Mouse (Mus musculus) small intestine, adult 2 months (tissue): ENCODE measurements around the gene Abhd14b. TPM values are rescaled to one million over a fixed set of nuclear protein-coding genes. Genes with fewer than 3 reads are reported as not detected.

Experiments used
- H3K27ac ChIP-seq: fragments of 200-500 bp; 2 replicates; pipeline ENCODE4 v1.5.1; 2012; ENCODE audit warnings: low read depth, low read length, control low read depth, inconsistent platforms; ENCODE audit not compliant: insufficient read depth
- H3K27me3 ChIP-seq: fragments of 200-500 bp; 2 replicates; pipeline ENCODE4 v1.6.1; 2012; ENCODE audit warnings: mild to moderate bottlenecking, moderate library complexity, low read length, inconsistent platforms; ENCODE audit not compliant: control insufficient read depth, insufficient read depth
- H3K36me3 ChIP-seq: fragments of 200-500 bp; 2 replicates; pipeline ENCODE4 v1.6.1; 2012; ENCODE audit warnings: mild to moderate bottlenecking, low read length, control low read depth, inconsistent platforms; ENCODE audit not compliant: control insufficient read depth, insufficient read depth
- H3K4me1 ChIP-seq: fragments of 200-500 bp; 2 replicates; pipeline ENCODE4 v1.6.1; 2012; ENCODE audit warnings: low read length, inconsistent platforms, mixed read lengths; ENCODE audit not compliant: control insufficient read depth, insufficient read depth, insufficient read length
- H3K4me3 ChIP-seq: fragments of 200-500 bp; 2 replicates; pipeline ENCODE4 v1.5.1; 2012; ENCODE audit warnings: low read depth, mild to moderate bottlenecking, control low read depth, inconsistent platforms, low read length, moderate library complexity
- CTCF ChIP-seq: fragments of 200-500 bp; IDR thresholded peaks from 2 replicates; pipeline ENCODE4 v1.5.1; 2012; ENCODE audit warnings: low read depth, mild to moderate bottlenecking, control low read depth, inconsistent platforms, low read length, moderate library complexity, mixed read lengths; ENCODE audit not compliant: insufficient replicate concordance, insufficient read length; ENCODE audit errors: extremely low read depth
- POLR2A ChIP-seq: fragments of 200-500 bp; IDR thresholded peaks from 2 replicates; pipeline ENCODE4 v1.6.1; 2012; ENCODE audit warnings: low read depth, mild to moderate bottlenecking, control low read depth, inconsistent platforms, low read length, moderate library complexity
- WGBS: fragments of 180-500 bp; shearing (Covaris S2); methylation state at CpG from one replicate; pipeline ENCODE4 v1.1.7; 2018; 5-methylcytosine and 5-hydroxymethylcytosine counted together
- polyA plus RNA-seq: library from polyadenylated mRNA; depleted of rRNA; stranded (reverse); fragments of >200 nt; gene quantifications from 2 replicates; pipeline ENCODE4 v1.2.3, GENCODE M21; 2012

Abhd14b gene
- polyA plus RNA-seq, 1 experiment = 53.1 TPM

- Histone ChIP-seq H3K36me3 (no peaks in the 10 kb centered on the region), H3K27ac (no peak overlapping the region), H3K4me1 (peaks cover 2% of the 10 kb centered on the region; the same call in 1 of the 2 replicates), H3K4me3 (no peak overlapping the region), H3K27me3 (peaks cover 12% of the 10 kb centered on the region)
- WGBS = 62% methylated on average over 6 of the region's 6 CpGs
- TF ChIP-seq CTCF = no peak
- TF ChIP-seq POLR2A = no peak
Observed at GRCm38 (mm10) chr9:106466721-106467120, 19.5 kb downstream of the Abhd14b start.

GRCm38 (mm10) chr9:106467746-106468145, 20.5 kb downstream of the Abhd14b start:
- no peak overlapping the region for H3K4me3 ChIP-seq
- H3K4me1 ChIP-seq = peaks cover 3% of the 10 kb centered on the region; the same call in 1 of the 2 replicates
- 89% methylated on average over 7 of the region's 7 CpGs for WGBS

GRCm38 (mm10) chr9:106469317-106469716, 22.1 kb downstream of the Abhd14b start:
- Histone ChIP-seq H3K36me3 (no peaks in the 10 kb centered on the region), H3K27ac (no peak overlapping the region), H3K4me1 (peaks cover 4% of the 10 kb centered on the region), H3K4me3 (no peak overlapping the region), H3K27me3 (peaks cover 8% of the 10 kb centered on the region)
- TF ChIP-seq POLR2A = no peak
- no peak for TF ChIP-seq CTCF
- 59% methylated on average over 6 of the region's 6 CpGs for WGBS

More at GRCm38 (mm10) chr9:106467746-106468145, 20.5 kb downstream of the Abhd14b start:
- Histone ChIP-seq H3K36me3 (no peaks in the 10 kb centered on the region), H3K27me3 (peaks cover 12% of the 10 kb centered on the region), H3K27ac (no peak overlapping the region)
- TF ChIP-seq CTCF (no peak), POLR2A (no peak)

GRCm38 (mm10) chr9:106469776-106470175, 22.5 kb downstream of the Abhd14b start:
- TF ChIP-seq CTCF = no peak
- TF ChIP-seq POLR2A = no peak
- no peaks in the 10 kb centered on the region for H3K36me3 ChIP-seq
- no peak overlapping the region for H3K4me3 ChIP-seq
- H3K27ac ChIP-seq = no peak overlapping the region
- H3K4me1 ChIP-seq = peaks cover 8% of the 10 kb centered on the region
- peaks cover 4% of the 10 kb centered on the region for H3K27me3 ChIP-seq
- WGBS = 70% methylated on average over 9 of the region's 9 CpGs

- TF ChIP-seq CTCF (no peak), POLR2A (no peak)
- peak overlapping the region; percentile 30 for H3K4me3 ChIP-seq
- peaks cover 17% of the 10 kb centered on the region for H3K4me1 ChIP-seq
- H3K27ac ChIP-seq = peak overlapping the region; percentile 48; the same call in 1 of the 2 replicates
- H3K27me3 ChIP-seq = no peaks in the 10 kb centered on the region
- WGBS = 71% methylated on average over 14 of the region's 14 CpGs
- H3K36me3 ChIP-seq = no peaks in the 10 kb centered on the region
Observed at GRCm38 (mm10) chr9:106470991-106471750, 23.9 kb downstream of the Abhd14b start.

GRCm38 (mm10) chr9:106471892-106472291, 24.6 kb downstream of the Abhd14b start:
- peaks cover 22% of the 10 kb centered on the region for H3K4me1 ChIP-seq
- WGBS = 34% methylated on average over 5 of the region's 5 CpGs
- H3K4me3 ChIP-seq = peak overlapping the region; percentile 30
- peak overlapping the region; percentile 48 for H3K27ac ChIP-seq
- no peaks in the 10 kb centered on the region for H3K36me3 ChIP-seq
- no peaks in the 10 kb centered on the region for H3K27me3 ChIP-seq
- TF ChIP-seq POLR2A (no peak), CTCF (no peak)

- H3K4me1 ChIP-seq = peaks cover 22% of the 10 kb centered on the region
- H3K27me3 ChIP-seq = no peaks in the 10 kb centered on the region
- WGBS = 53% methylated on average over 4 of the region's 4 CpGs
- no peaks in the 10 kb centered on the region for H3K36me3 ChIP-seq
- peak overlapping the region; percentile 36 for H3K27ac ChIP-seq
- H3K4me3 ChIP-seq = no peak overlapping the region
- TF ChIP-seq CTCF = no peak
- TF ChIP-seq POLR2A = no peak
Observed at GRCm38 (mm10) chr9:106472321-106472720, 25.1 kb downstream of the Abhd14b start.
